Mouse (Mus musculus): ENCODE data around the gene Ppib. TPM values are rescaled to one million over a fixed set of nuclear protein-coding genes. Genes with fewer than 3 reads are reported as not detected.
A peak's percentile ranks its signal among the peaks of the same experiment; 100 is the strongest.

Ppib gene
- total and polyA plus RNA-seq, 3 experiments, result 268 to 550 (median 477) TPM

DNA sequence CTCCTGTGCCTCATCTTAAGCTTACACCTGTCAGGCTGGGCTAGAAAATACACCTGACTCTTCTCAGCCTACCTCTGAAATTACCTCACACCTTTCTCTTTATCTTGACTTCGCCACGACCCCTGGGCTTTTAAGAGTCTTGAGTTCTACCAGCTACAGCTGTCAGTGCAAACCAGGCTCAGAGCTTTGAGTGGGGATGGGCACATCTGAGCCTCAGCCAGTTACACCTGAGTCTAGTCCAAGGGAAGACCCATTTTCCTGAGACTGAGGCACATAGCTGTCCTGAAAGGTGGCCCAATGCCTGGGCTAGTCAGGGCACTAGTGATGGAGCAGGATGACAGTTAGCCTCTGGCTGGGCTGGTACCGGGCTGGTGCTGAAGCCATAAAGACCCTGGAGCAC, 6.8 kb downstream of the Ppib start:
- DNase-seq (ENCODE audit: extremely low read depth), result no peak
- peak overlapping the region; percentile 28; the same call in 1 of the 2 replicates for H3K27ac ChIP-seq (ENCODE audit: insufficient read depth, low read depth)
- peaks cover 16 to 33% of the 10 kb centered on the region in 2 experiments for H3K4me1 ChIP-seq (ENCODE audit: control insufficient read depth in 1 of 2, insufficient read depth in 2 of 2)
- TF ChIP-seq MEF2A (IDR thresholded peaks at IDR 0.05; ENCODE audit: borderline replicate concordance, low read depth, low read length), result no peak
- TF ChIP-seq USF2 (conservative IDR thresholded peaks at IDR 0.05; ENCODE audit: low read depth, low read length), result no peak
- no peak for TF ChIP-seq RCOR1 (conservative IDR thresholded peaks at IDR 0.05; ENCODE audit: low read depth, low read length)
- no peak for TF ChIP-seq ETS1 (conservative IDR thresholded peaks at IDR 0.05; ENCODE audit: low read depth, low read length)
- TF ChIP-seq USF1 (IDR thresholded peaks at IDR 0.05; ENCODE audit: low read depth, low read length), result no peak
- no peak for TF ChIP-seq SMC3 (IDR thresholded peaks at IDR 0.05; ENCODE audit: low read depth, low read length)
- no peak for TF ChIP-seq NELFE (IDR thresholded peaks at IDR 0.05; ENCODE audit: low read depth, low read length)
- no peak for TF ChIP-seq KAT2A (IDR thresholded peaks at IDR 0.05; ENCODE audit: insufficient replicate concordance, low read length)
- TF ChIP-seq PAX5 (IDR thresholded peaks at IDR 0.05; ENCODE audit: low read length), result no peak
- TF ChIP-seq ELF1 (IDR thresholded peaks at IDR 0.05; ENCODE audit: low read depth, low read length), result no peak
- TF ChIP-seq CHD2 (IDR thresholded peaks at IDR 0.05; ENCODE audit: low read length), result no peak
- no peak for TF ChIP-seq JUND (conservative IDR thresholded peaks at IDR 0.05; ENCODE audit: low read depth, low read length)
- TF ChIP-seq ZMIZ1 (IDR thresholded peaks at IDR 0.05; ENCODE audit: low read depth, low read length), result no peak
- TF ChIP-seq EP300 (IDR thresholded peaks at IDR 0.05; ENCODE audit: low read length), result no peak
- no peak for TF ChIP-seq POLR2AphosphoS2 (IDR thresholded peaks at IDR 0.05; ENCODE audit: low read depth, low read length)
- TF ChIP-seq POLR2A (IDR thresholded peaks at IDR 0.05; ENCODE audit: low read depth, low read length), result no peak
- no peak overlapping the region for H3K4me2 ChIP-seq (ENCODE audit: insufficient read depth, low read depth, poor library complexity, severe bottlenecking)
- peaks cover 44 to 50% of the 10 kb centered on the region in 2 experiments for H3K36me3 ChIP-seq (replicated peaks in 1 of 2; ENCODE audit: control insufficient read depth in 1 of 2, insufficient read depth in 1 of 2, low read length in 1 of 2)
- no peaks in the 10 kb centered on the region for H3K27me3 ChIP-seq (replicated peaks)
- H3K79me2 ChIP-seq (replicated peaks; ENCODE audit: control insufficient read depth, extremely low read depth, insufficient read depth, poor library complexity, severe bottlenecking), result peaks cover 5% of the 10 kb centered on the region; the same call in 1 of the 2 replicates
- peaks cover 11% of the 10 kb centered on the region for H3K9me3 ChIP-seq (replicated peaks; ENCODE audit: low read length)
- no peak overlapping the region for H3K9ac ChIP-seq (ENCODE audit: insufficient read depth, low read depth)
- H3K4me3 ChIP-seq (replicated peaks in 1 of 3; ENCODE audit: low read depth in 2 of 3, low read length in 2 of 3, poor library complexity in 1 of 3), result no peak overlapping the region
- dilution Hi-C loops (cut with MboI; ENCODE audit: extremely low pct_ligation_motif_present, extremely low pct_unique_long_range_greater_than_20kb, low sequenced_read_pairs), result no loop called here
- in situ Hi-C loops (cut with MboI; ENCODE audit: low pct_ligation_motif_present, low pct_unique_long_range_greater_than_20kb, low sequenced_read_pairs), result no loop called here

DNA sequence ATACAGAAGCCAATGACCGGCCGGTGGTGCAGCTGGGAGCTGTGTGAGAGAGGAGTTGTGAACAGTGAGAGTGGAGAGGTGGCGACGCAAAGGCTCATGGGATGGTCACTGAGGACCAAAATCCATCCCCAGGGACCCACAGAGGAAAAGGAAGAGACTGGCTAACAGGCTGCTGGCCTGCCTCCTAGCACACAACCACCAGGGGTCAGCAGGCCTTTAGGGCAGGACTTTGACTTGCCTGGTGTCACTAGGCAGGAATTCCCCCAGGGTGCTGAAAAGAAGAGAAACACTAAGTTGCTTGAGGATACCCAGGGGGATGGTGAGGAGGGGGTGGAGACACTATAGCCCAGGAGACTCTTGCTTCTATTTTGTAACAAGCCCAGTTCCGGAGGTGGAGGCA, 7.5 kb downstream of the Ppib start:
- H3K4me2 ChIP-seq (ENCODE audit: insufficient read depth, low read depth, poor library complexity, severe bottlenecking), result peak overlapping the region; percentile 43; the same call in 1 of the 2 replicates
- no peak overlapping the region for H3K4me3 ChIP-seq (replicated peaks in 1 of 3; ENCODE audit: low read depth in 2 of 3, low read length in 2 of 3, poor library complexity in 1 of 3)
- in situ Hi-C loops (cut with MboI; ENCODE audit: low pct_ligation_motif_present, low pct_unique_long_range_greater_than_20kb, low sequenced_read_pairs), result no loop called here
- peaks cover 17 to 31% of the 10 kb centered on the region in 2 experiments for H3K4me1 ChIP-seq (ENCODE audit: control insufficient read depth in 1 of 2, insufficient read depth in 2 of 2)
- peaks cover 11% of the 10 kb centered on the region for H3K9me3 ChIP-seq (replicated peaks; ENCODE audit: low read length)
- H3K27me3 ChIP-seq (replicated peaks), result no peaks in the 10 kb centered on the region
- H3K9ac ChIP-seq (ENCODE audit: insufficient read depth, low read depth), result no peak overlapping the region
- DNase-seq (ENCODE audit: extremely low read depth), result peak; percentile 89
- H3K27ac ChIP-seq (ENCODE audit: insufficient read depth, low read depth), result peak overlapping the region; percentile 28; the same call in 1 of the 2 replicates
- TF ChIP-seq ZC3H11A (IDR thresholded peaks at IDR 0.05; ENCODE audit: low read depth, low read length) (no peak; the same call in 1 of the 2 replicates), CHD2 (IDR thresholded peaks at IDR 0.05; ENCODE audit: low read length) (no peak), EP300 (IDR thresholded peaks at IDR 0.05; ENCODE audit: low read length) (no peak), USF1 (IDR thresholded peaks at IDR 0.05; ENCODE audit: low read depth, low read length) (no peak), SIN3A (IDR thresholded peaks at IDR 0.05; ENCODE audit: low read length) (no peak), KAT2A (IDR thresholded peaks at IDR 0.05; ENCODE audit: insufficient replicate concordance, low read length) (no peak), CTCF (conservative IDR thresholded peaks at IDR 0.05 in 1 of 2, IDR thresholded peaks at IDR 0.05 in 1 of 2; ENCODE audit: low read depth in 2 of 2, low read length in 2 of 2) (peak; percentile 72 to 93), POLR2A (IDR thresholded peaks at IDR 0.05; ENCODE audit: low read depth, low read length) (no peak), TCF12 (IDR thresholded peaks at IDR 0.05; ENCODE audit: low read depth, low read length) (no peak), MAZ (IDR thresholded peaks at IDR 0.05; ENCODE audit: low read depth, low read length) (peak; percentile 62; the same call in 1 of the 2 replicates), POLR2AphosphoS2 (IDR thresholded peaks at IDR 0.05; ENCODE audit: low read depth, low read length) (no peak), RAD21 (IDR thresholded peaks at IDR 0.05; ENCODE audit: low read depth, low read length) (peak; percentile 88), ETS1 (conservative IDR thresholded peaks at IDR 0.05; ENCODE audit: low read depth, low read length) (peak; percentile 30; the same call in 1 of the 2 replicates), ZKSCAN1 (IDR thresholded peaks at IDR 0.05; ENCODE audit: borderline replicate concordance, low read depth, low read length) (no peak), SMC3 (IDR thresholded peaks at IDR 0.05; ENCODE audit: low read depth, low read length) (peak; percentile 90), MYC (IDR thresholded peaks at IDR 0.05; ENCODE audit: low read depth, low read length) (no peak), USF2 (conservative IDR thresholded peaks at IDR 0.05; ENCODE audit: low read depth, low read length) (no peak), JUN (IDR thresholded peaks at IDR 0.05; ENCODE audit: insufficient read depth, low read depth, low read length) (no peak), E2F4 (IDR thresholded peaks at IDR 0.05; ENCODE audit: insufficient replicate concordance, low read depth, low read length) (no peak), MEF2A (IDR thresholded peaks at IDR 0.05; ENCODE audit: borderline replicate concordance, low read depth, low read length) (0 out of 2 replicates have a peak, but pooled peaks have one; percentile 56), ELF1 (IDR thresholded peaks at IDR 0.05; ENCODE audit: low read depth, low read length) (no peak; the same call in 1 of the 2 replicates), ZNF384 (IDR thresholded peaks at IDR 0.05; ENCODE audit: low read depth, low read length) (no peak), NELFE (IDR thresholded peaks at IDR 0.05; ENCODE audit: low read depth, low read length) (no peak), MAFK (IDR thresholded peaks at IDR 0.05; ENCODE audit: insufficient replicate concordance, low read length) (no peak), PAX5 (IDR thresholded peaks at IDR 0.05; ENCODE audit: low read length) (no peak), IRF4 (IDR thresholded peaks at IDR 0.05; ENCODE audit: low read depth, low read length) (peak; percentile 50; the same call in 1 of the 2 replicates), RCOR1 (conservative IDR thresholded peaks at IDR 0.05; ENCODE audit: low read depth, low read length) (no peak)
- dilution Hi-C loops (cut with MboI; ENCODE audit: extremely low pct_ligation_motif_present, extremely low pct_unique_long_range_greater_than_20kb, low sequenced_read_pairs), result no loop called here
- peaks cover 42 to 46% of the 10 kb centered on the region in 2 experiments for H3K36me3 ChIP-seq (replicated peaks in 1 of 2; ENCODE audit: control insufficient read depth in 1 of 2, insufficient read depth in 1 of 2, low read length in 1 of 2)
- no peaks in the 10 kb centered on the region for H3K79me2 ChIP-seq (replicated peaks; ENCODE audit: control insufficient read depth, extremely low read depth, insufficient read depth, poor library complexity, severe bottlenecking)
